Mouse (Mus musculus) heart, postnatal 0 days (tissue): Measurements from ENCODE around the gene Hoxc12.

ENCODE experiments used
- CTCF ChIP-seq: IDR thresholded peaks from 2 replicates; pipeline ENCODE4 v1.5.1; 2016; ENCODE audit warnings: antibody characterized with exemption, control low read depth, low read depth
- EP300 ChIP-seq: IDR thresholded peaks from 2 replicates; pipeline ENCODE4 v1.6.1; 2016; ENCODE audit warnings: antibody characterized with exemption, low read depth

- TF ChIP-seq CTCF: no peak
- TF ChIP-seq EP300: no peak
Measured at GRCm38 (mm10) chr15:102975688-102976111, 39.1 kb downstream of the Hoxc12 start.
